Mouse (Mus musculus) WW6 (cell line): ENCODE data around the gene Hsf5.

ENCODE experiments used
- DNase-seq: peaks from one replicate; pipeline ENCODE4 v3.0.0-alpha.2; 2013; ENCODE audit warnings: low read depth, low spot score

Hsf5 gene

DNA sequence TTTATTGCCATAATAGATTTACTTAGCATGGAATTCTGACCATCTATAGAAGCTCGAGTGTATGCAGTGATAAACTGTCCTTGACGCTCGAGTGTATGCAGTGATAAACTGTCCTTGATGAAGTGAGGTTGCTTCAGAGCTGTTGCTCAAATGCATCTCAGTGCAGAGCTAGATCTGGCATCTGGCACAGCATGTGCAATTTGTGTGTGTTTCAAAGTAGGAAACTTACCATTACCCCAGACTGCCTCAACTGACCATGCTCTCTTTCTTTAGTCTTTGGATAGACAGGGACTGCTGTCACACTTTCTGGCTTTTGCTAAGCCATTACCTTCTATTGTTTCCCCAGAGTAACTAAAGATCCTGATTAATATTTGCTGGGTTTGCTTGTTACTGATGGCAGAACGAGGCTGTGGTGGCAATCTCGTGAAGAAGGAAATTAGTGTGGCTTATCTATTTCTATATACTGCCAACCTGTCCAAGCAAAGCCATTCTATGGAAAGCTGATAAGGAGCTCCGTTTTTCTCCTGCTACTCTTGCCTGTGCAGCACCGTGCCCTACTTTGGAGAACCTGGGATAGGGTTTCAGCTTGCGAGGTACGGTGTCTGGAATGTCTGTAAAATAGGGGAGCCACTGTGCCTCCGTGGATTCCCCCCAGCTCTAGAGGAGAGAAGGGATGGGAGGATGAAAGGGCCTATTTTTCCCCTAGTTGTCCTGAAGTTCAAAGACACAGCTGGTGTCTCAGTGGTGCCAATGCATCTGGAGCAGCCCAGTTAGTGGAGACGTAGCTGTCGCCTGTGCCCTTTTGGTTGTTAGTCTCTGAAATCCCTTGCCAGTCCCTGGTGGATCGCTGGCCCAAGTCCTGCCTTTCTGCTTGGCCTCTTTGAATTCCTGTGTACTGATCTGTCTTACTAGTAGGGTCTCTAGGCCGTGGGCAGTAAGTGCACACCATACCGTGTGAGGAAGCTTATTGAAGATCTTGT lies 70.6 kb downstream of the Hsf5 start:
- DNase-seq = no peak

DNA sequence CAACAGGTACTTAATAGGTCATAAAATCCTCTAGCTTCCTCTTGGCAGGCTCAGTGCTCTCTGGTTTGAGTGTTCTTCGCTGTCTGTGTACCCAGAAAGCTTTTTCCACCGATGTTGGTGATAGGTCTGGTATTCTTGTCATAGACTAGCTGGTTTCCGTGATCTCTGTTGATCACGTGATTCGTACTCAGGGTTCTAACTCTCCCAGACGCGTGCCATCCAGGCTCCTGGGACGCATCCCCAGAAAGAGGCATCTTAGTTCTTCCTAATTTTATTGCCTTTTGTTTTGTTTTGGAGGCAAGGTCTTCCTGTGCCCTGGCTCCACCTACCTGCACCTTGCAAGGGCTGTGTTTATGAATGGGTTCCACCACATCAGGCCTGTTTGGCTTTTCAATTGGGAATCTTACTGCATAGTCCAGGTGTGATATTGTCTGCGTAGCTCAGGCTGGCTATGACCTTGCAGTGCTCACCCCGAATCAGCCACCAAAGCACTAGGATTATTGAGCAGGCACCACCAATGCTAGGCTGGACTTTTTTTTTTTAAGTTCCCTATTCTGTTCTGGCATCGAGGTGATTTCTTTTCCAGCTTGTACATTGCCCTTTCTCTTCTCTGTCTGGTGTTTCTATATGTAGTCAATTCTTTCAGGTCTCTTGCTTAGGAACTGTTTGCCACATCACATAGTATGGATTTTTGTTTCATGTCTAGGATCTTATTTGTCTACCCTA lies 71.7 kb downstream of the Hsf5 start:
- no peak for DNase-seq

DNA sequence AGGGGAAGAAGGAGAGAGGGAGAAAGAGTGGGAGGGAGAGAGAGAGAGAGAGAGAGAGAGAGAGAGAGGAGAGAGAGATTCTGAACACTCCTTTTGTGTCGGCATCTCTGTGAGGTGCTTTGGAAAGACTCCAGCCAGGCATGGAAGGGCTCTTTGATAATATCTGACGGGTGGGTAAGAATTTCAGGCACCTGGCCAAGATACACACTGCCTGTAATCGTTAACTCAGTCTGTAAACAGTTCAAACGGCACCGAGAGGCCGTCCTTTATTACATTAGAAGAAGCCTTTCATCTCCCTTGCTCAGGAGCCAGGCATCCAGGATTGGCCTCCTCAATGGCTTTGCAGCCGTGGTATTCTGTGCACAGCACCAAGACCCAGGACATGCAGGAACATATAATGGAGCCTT lies 72.4 kb downstream of the Hsf5 start:
- DNase-seq = no peak

DNA sequence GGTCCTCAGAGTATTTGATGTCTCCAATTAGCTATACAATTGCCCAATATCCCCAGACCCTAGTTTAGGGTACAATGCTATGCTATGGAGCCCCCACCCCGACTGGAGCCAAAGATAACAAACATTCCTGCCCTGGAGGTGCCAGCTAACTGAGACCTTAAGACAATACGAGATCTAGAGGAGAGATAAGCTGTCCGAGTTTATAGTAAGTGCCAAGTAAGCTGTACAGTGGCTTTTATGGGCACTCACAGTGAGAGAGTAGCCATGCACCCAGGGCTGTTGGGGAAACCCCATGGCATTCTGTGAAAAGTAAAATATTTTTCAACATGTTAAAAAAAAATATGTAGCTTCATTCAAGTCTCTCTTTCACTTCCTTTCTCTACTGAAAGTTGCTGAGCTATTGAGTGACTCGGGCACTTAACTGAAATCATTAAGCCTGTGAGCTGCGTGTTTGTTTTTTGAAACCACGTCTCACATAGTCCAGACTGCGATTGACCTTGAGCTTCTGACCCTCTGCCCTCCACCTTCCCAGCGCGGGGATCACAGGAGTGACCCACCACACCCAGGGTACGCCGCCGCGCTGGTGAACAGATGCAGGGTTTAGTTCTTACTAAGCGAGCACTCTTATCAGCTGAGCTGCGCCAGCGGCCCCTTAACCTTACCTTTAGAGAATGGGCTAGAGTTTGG lies 73.2 kb downstream of the Hsf5 start:
- DNase-seq = no peak

DNA sequence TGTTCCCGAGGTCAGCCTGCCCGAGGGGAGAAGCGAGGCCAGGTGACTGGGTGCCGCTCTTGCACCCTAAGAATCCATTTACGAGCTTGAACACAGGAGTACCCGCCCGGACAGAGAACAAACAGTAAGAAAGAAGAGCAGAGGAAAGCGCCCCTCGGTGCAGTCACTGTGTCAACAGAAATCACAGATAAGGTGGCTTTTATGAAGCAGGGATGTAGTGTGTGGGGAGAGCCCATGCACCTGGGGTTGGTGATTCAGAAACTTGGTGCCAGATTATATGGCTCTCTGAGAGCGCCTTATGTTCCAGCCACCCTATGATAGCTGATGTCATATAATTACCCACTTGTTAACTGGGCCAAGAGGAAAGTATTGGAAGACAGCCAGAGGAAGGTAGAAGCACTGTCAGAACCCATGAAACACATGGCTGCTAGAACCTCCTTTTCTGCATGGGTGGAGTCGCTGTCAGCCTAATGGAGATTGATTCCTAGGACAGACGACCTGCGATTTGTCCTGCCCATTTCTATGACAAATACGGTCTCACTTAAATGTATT lies 80.2 kb downstream of the Hsf5 start:
- DNase-seq = no peak

DNA sequence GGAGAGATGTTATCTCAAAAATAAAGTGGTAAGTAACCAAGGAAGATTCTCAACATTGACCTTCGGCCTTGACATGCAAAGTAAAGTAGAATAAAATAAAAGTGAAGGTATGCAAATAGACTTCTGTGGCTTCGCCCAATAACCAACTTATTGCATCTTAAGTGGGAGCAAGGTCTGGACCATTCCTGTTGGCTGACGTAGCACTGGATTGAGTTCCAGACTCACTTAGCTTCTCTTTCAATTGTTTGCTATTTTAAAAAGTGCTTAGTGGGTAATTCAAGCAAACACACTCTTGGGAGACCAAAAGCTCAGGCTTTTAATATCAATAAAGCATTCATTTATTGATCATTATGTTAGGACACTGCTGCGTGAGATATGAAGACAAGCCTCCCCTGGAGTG lies 81.2 kb downstream of the Hsf5 start:
- DNase-seq = no peak

DNA sequence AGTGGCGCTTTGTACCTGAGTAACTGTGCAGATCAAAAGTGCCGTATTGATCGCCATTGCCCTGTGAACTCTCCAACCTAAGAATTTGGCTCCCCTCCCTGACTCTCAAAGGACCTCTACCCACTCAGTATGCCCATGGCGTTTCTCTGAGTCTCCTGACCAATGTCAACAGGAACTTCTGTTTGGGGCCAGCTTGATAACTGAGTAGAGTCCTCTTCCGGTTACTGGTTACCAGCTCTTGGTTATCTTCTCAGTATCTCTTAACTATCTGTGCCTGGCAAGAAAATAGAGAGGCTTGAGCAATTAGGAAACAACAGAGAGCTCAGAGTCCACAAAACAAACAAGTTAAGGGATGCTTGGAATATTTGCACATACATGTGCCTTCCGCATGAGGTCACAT lies 84.1 kb downstream of the Hsf5 start:
- DNase-seq = no peak

DNA sequence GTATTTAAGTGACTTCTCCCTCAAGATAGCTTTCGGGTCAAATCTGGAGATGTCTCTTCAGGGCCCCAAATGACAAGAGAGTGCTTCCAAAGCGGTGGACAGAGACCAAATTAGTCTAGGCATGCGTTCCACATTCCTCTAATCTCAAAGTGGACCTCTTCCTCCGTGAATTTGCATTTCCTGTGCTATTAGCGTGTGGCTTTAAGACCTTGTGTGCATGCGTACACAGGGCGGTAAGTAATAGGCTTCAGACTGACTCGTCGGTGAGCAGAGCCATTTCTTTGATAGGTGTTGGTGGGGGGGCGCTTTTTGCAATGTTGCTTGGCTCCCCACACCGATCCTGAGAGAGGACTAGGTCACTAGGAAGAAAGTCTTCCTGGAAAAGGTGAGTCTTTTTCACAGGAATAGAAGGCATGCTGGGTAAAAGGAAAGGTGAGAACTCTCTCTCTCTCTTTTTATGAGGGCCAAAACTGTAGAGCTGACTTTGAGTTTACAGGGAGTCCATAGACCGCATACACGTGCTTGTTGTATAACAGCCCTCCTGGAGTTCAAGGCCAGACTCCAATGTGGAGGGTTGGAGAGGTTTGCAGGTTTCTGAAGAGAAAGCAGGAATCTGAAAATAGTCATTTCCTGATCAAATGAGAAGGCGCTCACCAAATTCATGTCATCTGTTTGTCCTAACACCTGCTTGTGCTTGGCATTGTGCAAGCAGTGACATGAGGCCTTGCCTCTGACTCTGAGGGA lies 85.1 kb downstream of the Hsf5 start:
- no peak for DNase-seq

DNA sequence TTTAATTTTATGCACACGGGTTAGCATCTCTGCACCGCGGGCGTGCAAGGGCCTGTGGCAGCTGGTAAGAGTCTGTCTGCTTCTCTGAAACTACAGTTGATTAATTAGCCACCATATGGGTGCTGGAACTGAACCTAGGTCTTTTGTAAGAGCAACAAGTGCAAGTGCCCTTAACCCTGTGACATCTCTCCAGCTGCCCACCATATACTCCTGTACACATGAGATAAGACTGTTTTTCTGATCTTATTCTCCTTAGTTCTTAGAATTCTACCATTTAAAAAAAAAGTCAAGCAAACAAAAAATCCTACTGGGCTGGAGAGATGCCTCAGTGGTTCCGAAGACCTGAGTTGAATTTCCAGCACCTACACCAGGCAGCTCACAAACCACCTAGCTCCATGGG lies 86.7 kb downstream of the Hsf5 start:
- DNase-seq = no peak

DNA sequence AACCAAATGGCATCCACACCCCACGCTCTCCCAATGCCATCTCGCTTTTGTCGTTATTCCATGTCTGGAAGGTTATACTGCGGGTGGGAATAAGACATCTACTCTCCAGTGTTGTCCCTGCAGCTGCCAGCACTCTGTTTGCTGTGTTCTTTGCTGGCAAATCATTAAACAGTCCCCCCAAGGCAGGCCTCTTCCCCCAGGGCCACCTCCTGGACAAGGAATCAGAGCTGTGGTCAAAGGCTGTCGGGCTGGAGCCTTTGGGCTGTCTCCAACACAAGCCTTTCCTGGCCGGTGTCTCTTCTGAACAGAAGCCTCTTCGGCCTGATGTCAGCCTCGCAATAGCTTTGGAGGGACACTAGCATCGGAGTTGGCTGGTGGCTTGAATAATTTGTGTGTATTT lies 87.3 kb downstream of the Hsf5 start:
- DNase-seq = no peak

DNA sequence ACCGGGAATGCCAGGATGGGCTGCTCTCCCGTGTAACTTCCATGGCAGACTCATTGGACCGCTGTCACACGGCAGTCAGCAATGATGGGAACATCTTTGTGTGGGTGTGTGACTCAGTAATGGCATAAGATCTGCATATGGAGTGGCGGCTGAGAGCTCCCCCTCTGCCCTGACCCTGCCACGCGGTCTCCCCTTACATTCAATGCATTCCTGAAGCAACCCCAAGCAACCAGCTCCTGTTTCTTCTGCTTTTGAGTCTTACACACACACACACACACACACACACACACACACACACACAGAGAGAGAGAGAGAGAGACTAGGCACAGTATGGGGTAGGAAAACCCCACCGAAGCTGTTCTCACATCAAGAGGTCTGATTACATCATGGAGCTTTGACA lies 90.6 kb downstream of the Hsf5 start:
- no peak for DNase-seq

DNA sequence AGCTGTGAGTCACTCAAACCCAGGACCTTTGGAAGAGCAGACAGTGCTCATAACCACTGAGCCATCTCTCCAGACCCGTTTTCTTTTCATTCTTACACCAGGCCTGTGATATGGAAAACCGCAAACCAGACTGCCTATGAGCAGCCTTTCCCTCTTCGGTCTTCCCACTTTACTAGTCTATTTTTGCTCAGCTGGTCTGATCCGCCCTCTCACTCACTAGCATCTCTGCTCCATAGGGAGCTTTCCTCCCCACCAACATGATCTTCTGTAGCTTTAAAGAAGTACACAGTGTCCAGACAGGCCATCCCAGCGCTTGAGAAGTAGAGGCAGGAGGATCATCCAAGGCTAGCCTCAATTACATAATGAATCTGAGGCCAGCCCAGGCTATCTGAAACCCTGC lies 92.0 kb downstream of the Hsf5 start:
- no peak for DNase-seq
